Mouse (Mus musculus) C2C12 (cell line): ENCODE measurements around the gene Sorbs1.

Experiments
- CEBPB ChIP-seq: IDR thresholded peaks from one replicate; pipeline ENCODE4 v1.6.1; 2011; ENCODE audit warnings: low read depth, mild to moderate bottlenecking, control low read depth, moderate library complexity
- CTCF ChIP-seq: IDR thresholded peaks from one replicate; pipeline ENCODE4 v1.5.1; 2011; ENCODE audit not compliant: control insufficient read depth, insufficient read depth, insufficient read length
- FOSL1 ChIP-seq: IDR thresholded peaks from one replicate; pipeline ENCODE4 v1.8.0; 2011; ENCODE audit warnings: mild to moderate bottlenecking, low read length; ENCODE audit not compliant: poor library complexity, insufficient read depth, severe bottlenecking
- MAX ChIP-seq: IDR thresholded peaks from one replicate; pipeline ENCODE4 v1.6.1; 2011; ENCODE audit warnings: mild to moderate bottlenecking, control low read depth
- MYOD1 ChIP-seq: IDR thresholded peaks from one replicate; pipeline ENCODE4 v1.6.1; 2011; ENCODE audit warnings: low read depth; ENCODE audit not compliant: control insufficient read depth, insufficient read length
- USF1 ChIP-seq: IDR thresholded peaks from one replicate; pipeline ENCODE4 v1.6.1; 2011; ENCODE audit warnings: low read depth, mild to moderate bottlenecking, control low read depth, moderate library complexity

GRCm38 (mm10) chr19:40288415-40288814, 225.2 kb downstream of the Sorbs1 start:
- TF ChIP-seq CTCF (no peak), MAX (no peak), USF1 (no peak), CEBPB (no peak), FOSL1 (no peak), MYOD1 (no peak)
